Mouse (Mus musculus): ENCODE results near the gene Arhgap19. TPM values are rescaled to one million over a fixed set of nuclear protein-coding genes. Genes with fewer than 3 reads are reported as not detected.

Arhgap19 gene
- polyA plus RNA-seq, 1 experiment: 2.1 TPM

- Histone ChIP-seq H3K4me3 (ENCODE audit: low read depth, low read length) (no peak overlapping the region), H3K27me3 (ENCODE audit: control insufficient read depth, insufficient read depth, low read length) (peaks cover 22% of the 10 kb centered on the region), H3K36me3 (ENCODE audit: control insufficient read depth, insufficient read depth, low read length) (no peaks in the 10 kb centered on the region), H3K4me1 (ENCODE audit: control insufficient read depth, insufficient read depth, insufficient read length, low read length) (no peaks in the 10 kb centered on the region; the same call in 1 of the 2 replicates), H3K27ac (ENCODE audit: insufficient read depth, low read depth, low read length) (no peak overlapping the region)
- TF ChIP-seq CTCF (IDR thresholded peaks at IDR 0.05; ENCODE audit: extremely low read depth, insufficient read length, insufficient replicate concordance, low read depth, low read length) (no peak), POLR2A (IDR thresholded peaks at IDR 0.05; ENCODE audit: low read depth, low read length) (no peak)
- WGBS: 57% methylated on average over 15 of the region's 15 CpGs
These were observed 55.8 kb downstream of the Arhgap19 start for GRCm38 (mm10) chr19:41745941-41746557.

DNA sequence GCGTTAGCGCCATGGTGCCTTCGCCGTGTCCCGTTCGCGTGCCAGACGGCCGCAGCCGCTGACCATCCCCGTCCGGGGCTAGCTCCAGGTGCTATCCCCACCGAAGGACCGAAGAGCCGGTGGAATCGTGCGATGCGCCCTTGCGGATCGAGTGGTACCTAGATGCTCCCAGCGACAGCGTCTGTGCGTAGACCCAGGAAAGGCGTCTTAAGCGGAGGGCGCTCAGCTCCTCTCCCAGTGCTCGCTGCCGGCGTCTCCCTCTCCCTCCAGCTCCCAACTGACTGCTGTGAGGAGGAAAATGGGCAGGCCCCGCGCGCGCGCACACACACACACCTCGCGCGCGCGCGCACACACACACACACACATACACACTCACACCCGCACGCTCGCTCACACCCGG lies 58.5 kb downstream of the Arhgap19 start, which contains the start of gene Slit1:
Gene Slit1 (minus strand): TSS at position 270 of the 400 bp plus-strand sequence.
- 3% methylated on average over 37 of the region's 44 CpGs for WGBS
- Histone ChIP-seq H3K36me3 (ENCODE audit: control insufficient read depth, insufficient read depth, low read length) (no peaks in the 10 kb centered on the region), H3K27ac (ENCODE audit: insufficient read depth, low read depth, low read length) (no peak within 1 kb of the TSS), H3K27me3 (ENCODE audit: control insufficient read depth, insufficient read depth, low read length) (peaks cover 30% of the 10 kb centered on the region), H3K4me3 (ENCODE audit: low read depth, low read length) (peak within 1 kb of the TSS; percentile 15), H3K4me1 (ENCODE audit: control insufficient read depth, insufficient read depth, insufficient read length, low read length) (no peaks in the 10 kb centered on the region; the same call in 1 of the 2 replicates)
- TF ChIP-seq POLR2A (IDR thresholded peaks at IDR 0.05; ENCODE audit: low read depth, low read length) (no peak), CTCF (IDR thresholded peaks at IDR 0.05; ENCODE audit: extremely low read depth, insufficient read length, insufficient replicate concordance, low read depth, low read length) (no peak)

GRCm38 (mm10) chr19:41738896-41739295 lies 63.0 kb downstream of the Arhgap19 start:
- WGBS: 37% methylated on average over 4 of the region's 4 CpGs
- Histone ChIP-seq H3K27me3 (ENCODE audit: control insufficient read depth, insufficient read depth, low read length) (peaks cover 33% of the 10 kb centered on the region), H3K36me3 (ENCODE audit: control insufficient read depth, insufficient read depth, low read length) (no peaks in the 10 kb centered on the region), H3K27ac (ENCODE audit: insufficient read depth, low read depth, low read length) (no peak overlapping the region), H3K4me3 (ENCODE audit: low read depth, low read length) (no peak overlapping the region), H3K4me1 (ENCODE audit: control insufficient read depth, insufficient read depth, insufficient read length, low read length) (no peaks in the 10 kb centered on the region; the same call in 1 of the 2 replicates)
- TF ChIP-seq POLR2A (IDR thresholded peaks at IDR 0.05; ENCODE audit: low read depth, low read length): no peak
- no peak for TF ChIP-seq CTCF (IDR thresholded peaks at IDR 0.05; ENCODE audit: extremely low read depth, insufficient read length, insufficient replicate concordance, low read depth, low read length)

DNA sequence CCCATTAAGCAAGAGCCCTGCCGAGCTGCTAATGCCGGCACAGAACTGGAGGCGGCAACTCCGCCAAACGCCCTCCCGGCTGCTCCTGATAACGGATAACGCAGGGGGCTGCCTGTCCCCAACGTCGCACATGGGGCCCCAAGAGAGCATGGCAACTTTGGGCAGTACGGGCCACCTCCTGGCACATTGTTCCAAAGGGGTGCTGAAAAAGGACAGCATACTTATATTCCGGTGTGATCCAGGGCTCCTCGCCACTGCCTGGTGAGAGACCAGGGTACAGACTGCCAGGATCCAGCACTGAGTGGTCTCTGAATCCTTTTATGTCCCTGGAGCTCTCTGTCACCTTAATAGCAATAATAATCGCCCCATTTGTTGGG lies 63.4 kb downstream of the Arhgap19 start:
- no peak overlapping the region for H3K4me3 ChIP-seq (ENCODE audit: low read depth, low read length)
- H3K4me1 ChIP-seq (ENCODE audit: control insufficient read depth, insufficient read depth, insufficient read length, low read length): no peaks in the 10 kb centered on the region; the same call in 1 of the 2 replicates
- WGBS: 11% methylated on average over 14 of the region's 14 CpGs
- H3K27me3 ChIP-seq (ENCODE audit: control insufficient read depth, insufficient read depth, low read length): peaks cover 28% of the 10 kb centered on the region
- H3K36me3 ChIP-seq (ENCODE audit: control insufficient read depth, insufficient read depth, low read length): no peaks in the 10 kb centered on the region
- H3K27ac ChIP-seq (ENCODE audit: insufficient read depth, low read depth, low read length): no peak overlapping the region
- TF ChIP-seq CTCF (IDR thresholded peaks at IDR 0.05; ENCODE audit: extremely low read depth, insufficient read length, insufficient replicate concordance, low read depth, low read length) (no peak), POLR2A (IDR thresholded peaks at IDR 0.05; ENCODE audit: low read depth, low read length) (no peak)

- peaks cover 22% of the 10 kb centered on the region for H3K27me3 ChIP-seq (ENCODE audit: control insufficient read depth, insufficient read depth, low read length)
- no peaks in the 10 kb centered on the region for H3K4me1 ChIP-seq (ENCODE audit: control insufficient read depth, insufficient read depth, insufficient read length, low read length)
- no peak overlapping the region for H3K4me3 ChIP-seq (ENCODE audit: low read depth, low read length)
- TF ChIP-seq POLR2A (IDR thresholded peaks at IDR 0.05; ENCODE audit: low read depth, low read length): no peak
- TF ChIP-seq CTCF (IDR thresholded peaks at IDR 0.05; ENCODE audit: extremely low read depth, insufficient read length, insufficient replicate concordance, low read depth, low read length): no peak
- no peaks in the 10 kb centered on the region for H3K36me3 ChIP-seq (ENCODE audit: control insufficient read depth, insufficient read depth, low read length)
- 5% methylated on average over 18 of the region's 18 CpGs for WGBS
- no peak overlapping the region for H3K27ac ChIP-seq (ENCODE audit: insufficient read depth, low read depth, low read length)
These were observed 64.0 kb downstream of the Arhgap19 start for GRCm38 (mm10) chr19:41737657-41738428.

GRCm38 (mm10) chr19:41734685-41735084 lies 67.2 kb downstream of the Arhgap19 start:
- Histone ChIP-seq H3K27ac (ENCODE audit: insufficient read depth, low read depth, low read length) (no peak overlapping the region), H3K36me3 (ENCODE audit: control insufficient read depth, insufficient read depth, low read length) (no peaks in the 10 kb centered on the region), H3K27me3 (ENCODE audit: control insufficient read depth, insufficient read depth, low read length) (peaks cover 10% of the 10 kb centered on the region), H3K4me3 (ENCODE audit: low read depth, low read length) (no peak overlapping the region), H3K4me1 (ENCODE audit: control insufficient read depth, insufficient read depth, insufficient read length, low read length) (no peaks in the 10 kb centered on the region)
- 41% methylated on average over 10 of the region's 10 CpGs for WGBS
- TF ChIP-seq CTCF (IDR thresholded peaks at IDR 0.05; ENCODE audit: extremely low read depth, insufficient read length, insufficient replicate concordance, low read depth, low read length) (no peak), POLR2A (IDR thresholded peaks at IDR 0.05; ENCODE audit: low read depth, low read length) (no peak)

DNA sequence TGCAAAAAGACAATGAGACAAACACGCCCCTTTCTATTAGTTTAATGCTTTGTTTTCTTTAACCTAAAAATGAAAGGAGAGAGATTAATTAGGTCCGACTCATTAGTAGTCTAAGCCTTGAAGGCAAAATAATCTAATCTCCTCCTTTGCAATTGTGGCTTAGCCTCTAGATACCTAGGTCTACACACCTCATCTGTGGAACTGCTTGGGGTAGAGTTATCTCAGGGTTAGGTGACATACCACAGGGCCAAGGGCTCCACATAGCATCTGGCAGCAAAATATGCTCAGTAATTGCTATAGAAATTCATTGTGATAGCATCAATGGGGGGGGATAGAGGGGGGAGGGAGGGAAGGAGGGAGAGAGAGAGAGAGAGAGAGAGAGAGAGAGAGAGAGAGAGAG lies 76.4 kb downstream of the Arhgap19 start:
- H3K27me3 ChIP-seq (ENCODE audit: control insufficient read depth, insufficient read depth, low read length): no peaks in the 10 kb centered on the region
- H3K36me3 ChIP-seq (ENCODE audit: control insufficient read depth, insufficient read depth, low read length): no peaks in the 10 kb centered on the region
- WGBS: 18% methylated on average over 2 of the region's 2 CpGs
- TF ChIP-seq CTCF (IDR thresholded peaks at IDR 0.05; ENCODE audit: extremely low read depth, insufficient read length, insufficient replicate concordance, low read depth, low read length) (no peak), POLR2A (IDR thresholded peaks at IDR 0.05; ENCODE audit: low read depth, low read length) (no peak)
- H3K27ac ChIP-seq (ENCODE audit: insufficient read depth, low read depth, low read length): no peak overlapping the region
- no peak overlapping the region for H3K4me3 ChIP-seq (ENCODE audit: low read depth, low read length)
- H3K4me1 ChIP-seq (ENCODE audit: control insufficient read depth, insufficient read depth, insufficient read length, low read length): peaks cover 3% of the 10 kb centered on the region; the same call in 1 of the 2 replicates

Measured in small intestine, adult 2 months (tissue).